Mouse (Mus musculus): ENCODE measurements around the gene Nppb. TPM values are rescaled to one million over a fixed set of nuclear protein-coding genes. Genes with fewer than 3 reads are reported as not detected.

Nppb gene
- total and polyA plus RNA-seq, 3 experiments, result not detected

- no peak within 1 kb of the TSS for H3K27ac ChIP-seq (ENCODE audit: control insufficient read depth, low read depth, low read length)
- H3K9ac ChIP-seq (ENCODE audit: control insufficient read depth, low read depth, low read length, poor library complexity, severe bottlenecking), result peak within 1 kb of the TSS; percentile 79
- peaks cover 0 to 7% of the 10 kb centered on the region in 2 experiments; a peak in 2 of 4 replicates for H3K36me3 ChIP-seq (ENCODE audit: control insufficient read depth in 1 of 2, insufficient read depth in 2 of 2, low read length in 2 of 2)
- DNase-seq (ENCODE audit: low read depth, low spot score), result peak; percentile 78
- peaks cover 7 to 22% of the 10 kb centered on the region in 2 experiments for H3K4me1 ChIP-seq (ENCODE audit: control insufficient read depth in 1 of 2, insufficient read depth in 2 of 2, low read length in 2 of 2)
- H3K27me3 ChIP-seq (ENCODE audit: control insufficient read depth in 1 of 2, insufficient read depth in 2 of 2, low read length in 2 of 2), result no peaks in the 10 kb centered on the region
- H3K4me3 ChIP-seq (ENCODE audit: control insufficient read depth in 1 of 2, insufficient read depth in 1 of 2, low read depth in 2 of 2, low read length in 2 of 2), result peak within 1 kb of the TSS; percentile 73 to 82
- no peak for TF ChIP-seq JUND (IDR thresholded peaks at IDR 0.05; ENCODE audit: low read depth, low read length)
- TF ChIP-seq ELF1 (IDR thresholded peaks at IDR 0.05; ENCODE audit: low read depth, low read length), result 0 out of 2 replicates have a peak, but pooled peaks have one; percentile 40
- TF ChIP-seq TCF12 (IDR thresholded peaks at IDR 0.05; ENCODE audit: low read depth, low read length), result peak; percentile 76
- TF ChIP-seq SIN3A (IDR thresholded peaks at IDR 0.05; ENCODE audit: low read length), result peak; percentile 74
- TF ChIP-seq MXI1 (IDR thresholded peaks at IDR 0.05; ENCODE audit: low read depth, low read length), result no peak; the same call in none of the 2 replicates
- TF ChIP-seq CTCF (IDR thresholded peaks at IDR 0.05 in 2 of 3, conservative IDR thresholded peaks at IDR 0.05 in 1 of 3; ENCODE audit: control insufficient read depth in 1 of 3, insufficient read depth in 1 of 3, low read depth in 2 of 3, low read length in 3 of 3, poor library complexity in 1 of 3, severe bottlenecking in 1 of 3), result 0 out of 6 replicates have a peak, but pooled peaks of 1 of the 3 experiments have one; percentile 3
- TF ChIP-seq HCFC1 (IDR thresholded peaks at IDR 0.05; ENCODE audit: low read depth, low read length), result peak; percentile 50
- peak; percentile 83 for TF ChIP-seq TBP (IDR thresholded peaks at IDR 0.05; ENCODE audit: low read depth, low read length)
- TF ChIP-seq MYC (IDR thresholded peaks at IDR 0.05; ENCODE audit: low read depth, low read length), result no peak
- no peak for TF ChIP-seq CHD1 (IDR thresholded peaks at IDR 0.05; ENCODE audit: low read depth, low read length)
- no peak for TF ChIP-seq BHLHE40 (IDR thresholded peaks at IDR 0.05; ENCODE audit: borderline replicate concordance, low read depth, low read length)
- TF ChIP-seq NELFE (IDR thresholded peaks at IDR 0.05; ENCODE audit: low read depth, low read length), result peak; percentile 72
- no peak for TF ChIP-seq GATA1 (IDR thresholded peaks at IDR 0.05; ENCODE audit: low read depth, low read length)
- TF ChIP-seq NRF1 (IDR thresholded peaks at IDR 0.05; ENCODE audit: insufficient read depth, low read depth, low read length, poor library complexity, severe bottlenecking), result peak; percentile 51; the same call in 1 of the 2 replicates
- peak; percentile 45; the same call in 1 of the 2 replicates for TF ChIP-seq MAZ (IDR thresholded peaks at IDR 0.05; ENCODE audit: low read depth, low read length)
- no peak for TF ChIP-seq GABPA (IDR thresholded peaks at IDR 0.05; ENCODE audit: low read depth, low read length)
- peak; percentile 82; the same call in 1 of the 2 replicates for TF ChIP-seq POLR2AphosphoS2 (IDR thresholded peaks at IDR 0.05; ENCODE audit: low read length)
- no peak for TF ChIP-seq RCOR1 (IDR thresholded peaks at IDR 0.05; ENCODE audit: low read depth, low read length)
- TF ChIP-seq ZNF384 (IDR thresholded peaks at IDR 0.05; ENCODE audit: low read depth, low read length), result no peak
- TF ChIP-seq POLR2A (IDR thresholded peaks at IDR 0.05; ENCODE audit: control insufficient read depth in 1 of 2, insufficient read depth in 1 of 2, low read depth in 1 of 2, low read length in 2 of 2, poor library complexity in 1 of 2), result peak; percentile 83 to 90
- no peak for TF ChIP-seq MEF2A (IDR thresholded peaks at IDR 0.05; ENCODE audit: extremely low read depth, insufficient replicate concordance, low read depth, low read length, poor library complexity, severe bottlenecking)
- TF ChIP-seq ZC3H11A (IDR thresholded peaks at IDR 0.05; ENCODE audit: low read depth, low read length), result no peak
- peak; percentile 61; the same call in 1 of the 2 replicates for TF ChIP-seq ZMIZ1 (IDR thresholded peaks at IDR 0.05; ENCODE audit: low read depth, low read length)
- peaks cover 8% of the 10 kb centered on the region for H3K79me2 ChIP-seq (ENCODE audit: control insufficient read depth, insufficient read depth, low read length, poor library complexity)
- no peaks in the 10 kb centered on the region for H3K9me3 ChIP-seq (replicated peaks; ENCODE audit: insufficient read depth, low read length)
Observed at GRCm38 (mm10) chr4:147936331-147936954, 49.1 kb upstream of the Nppb start, which contains the start of gene Plod1. Plod1 (minus strand) TSS chr4:147936767.
